Comparison of ENCODE assay signal across 19 mouse cellular contexts in the genomic region with DNA sequence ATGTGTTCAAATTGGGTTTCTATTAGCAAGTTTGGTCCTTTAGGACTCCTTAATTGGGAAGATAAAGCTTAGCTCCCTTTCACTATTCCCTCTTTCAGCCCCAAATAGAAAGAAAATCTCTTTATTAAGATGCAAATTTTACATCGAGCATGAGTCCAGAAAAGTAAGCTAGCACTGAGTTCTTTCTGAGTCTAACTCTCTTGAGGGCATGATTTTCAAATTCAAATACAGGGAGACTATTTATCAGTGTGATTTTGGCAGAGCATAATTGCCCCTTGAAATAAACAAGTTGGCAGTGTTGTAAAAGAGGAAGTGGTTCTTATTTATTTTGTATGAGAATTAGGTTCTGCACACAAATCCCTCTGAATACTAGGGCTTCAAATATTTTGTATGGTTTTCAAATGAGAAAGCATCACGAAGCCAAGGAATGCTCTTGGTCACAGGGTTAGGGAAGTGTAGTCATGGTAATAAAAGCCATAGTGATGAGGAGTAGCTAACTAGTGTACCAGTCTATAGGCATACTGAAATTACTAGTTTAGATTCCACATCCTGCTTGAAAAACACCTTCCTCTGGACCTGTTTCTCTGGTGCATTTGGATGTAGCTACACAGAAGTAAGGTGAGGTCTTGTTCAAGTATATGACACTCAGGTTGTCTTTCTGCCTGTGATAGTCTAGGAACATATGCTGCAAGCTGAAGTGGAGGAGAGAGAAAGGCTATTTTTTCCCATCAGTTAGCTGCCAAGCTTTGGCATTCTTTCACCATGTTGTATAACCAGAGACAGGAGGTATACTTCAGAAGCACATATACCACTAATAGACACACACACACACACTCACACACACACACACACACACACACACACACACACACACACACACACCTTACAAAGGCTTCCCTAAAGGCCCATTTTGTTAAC. TPM values are rescaled to one million over a fixed set of nuclear protein-coding genes. Genes with fewer than 3 reads are reported as not detected.
DNase-seq lines count a peak whose midpoint lies in the region; ATAC-seq and TF ChIP-seq lines count a peak whose summit lies in the region.
"Had no signal": no experiment of that assay in that cellular context is flagged by ENCODE, and none has a peak within 500 bp of the region (broad histone marks: within the 10 kb centered on the region; RNA-seq: fewer than 3 reads in every experiment).

No protein-coding gene starts in this region.

- no peak for TF ChIP-seq CTCF in left cerebral cortex, adult 2 months (IDR thresholded peaks at IDR 0.05)
- TF ChIP-seq CTCF in forebrain, postnatal 0 days (IDR thresholded peaks at IDR 0.05; ENCODE audit: low read depth) = no peak

- H3K27me3 ChIP-seq in forebrain, postnatal 0 days (ENCODE audit: insufficient read depth, low read length) = no peaks in the 10 kb centered on the region
- H3K27me3 ChIP-seq in hindbrain, embryonic 16.5 days (replicated peaks; ENCODE audit: control insufficient read depth, insufficient read depth, low read length) = no peaks in the 10 kb centered on the region
- H3K27me3 ChIP-seq: embryonic facial prominence, embryonic 15.5 days; heart, embryonic 15.5 days; hindbrain, embryonic 12.5 days; stomach, embryonic 15.5 days had no signal

- intact Hi-C loops in left cerebral cortex, adult 2 months (cut with DNase I) = no loop called here
- intact Hi-C loops in left cerebral cortex, postnatal 4 days (cut with DNase I) = no loop called here

- peak overlapping the region; percentile 73 for H3K27ac ChIP-seq in left cerebral cortex, adult 2 months
- H3K27ac ChIP-seq in forebrain, postnatal 0 days (ENCODE audit: low read depth, low read length) = no peak overlapping the region
- H3K27ac ChIP-seq in hindbrain, embryonic 16.5 days (ENCODE audit: low read depth, low read length) = no peak overlapping the region
- H3K27ac ChIP-seq: embryonic facial prominence, embryonic 15.5 days; heart, embryonic 15.5 days; hindbrain, embryonic 12.5 days; stomach, embryonic 15.5 days had no signal

- no peak overlapping the region for H3K4me3 ChIP-seq in left cerebral cortex, adult 2 months
- H3K4me3 ChIP-seq in forebrain, postnatal 0 days (ENCODE audit: low read depth, low read length) = no peak overlapping the region
- H3K4me3 ChIP-seq in hindbrain, embryonic 16.5 days (ENCODE audit: low read length) = no peak overlapping the region
- H3K4me3 ChIP-seq: embryonic facial prominence, embryonic 15.5 days; heart, embryonic 15.5 days; hindbrain, embryonic 12.5 days; megakaryocyte, embryonic 14.5 days; stomach, embryonic 15.5 days had no signal

- H3K9me3 ChIP-seq in forebrain, postnatal 0 days (ENCODE audit: low read length) = no peaks in the 10 kb centered on the region
- H3K9me3 ChIP-seq in hindbrain, embryonic 16.5 days (ENCODE audit: control insufficient read depth, low read length) = no peaks in the 10 kb centered on the region
- H3K9me3 ChIP-seq: embryonic facial prominence, embryonic 15.5 days; heart, embryonic 15.5 days; hindbrain, embryonic 12.5 days; megakaryocyte, embryonic 14.5 days; stomach, embryonic 15.5 days had no signal

- no peaks in the 10 kb centered on the region for H3K4me1 ChIP-seq in forebrain, postnatal 0 days (ENCODE audit: insufficient read depth)
- H3K4me1 ChIP-seq in hindbrain, embryonic 16.5 days (ENCODE audit: control insufficient read depth, insufficient read depth, low read depth, low read length) = no peaks in the 10 kb centered on the region
- H3K4me1 ChIP-seq: embryonic facial prominence, embryonic 15.5 days; heart, embryonic 15.5 days; hindbrain, embryonic 12.5 days; megakaryocyte, embryonic 14.5 days; stomach, embryonic 15.5 days had no signal

- no peak overlapping the region for H3K9ac ChIP-seq in forebrain, postnatal 0 days
- no peak overlapping the region for H3K9ac ChIP-seq in hindbrain, embryonic 16.5 days (ENCODE audit: low read depth, low read length)
- H3K9ac ChIP-seq: embryonic facial prominence, embryonic 15.5 days; heart, embryonic 15.5 days; hindbrain, embryonic 12.5 days; lung, embryonic 14.5 days; stomach, embryonic 15.5 days had no signal

- 28% methylated on average over 2 of the region's 2 CpGs for WGBS in forebrain, postnatal 0 days
- 34% methylated on average over 2 of the region's 2 CpGs for WGBS in hindbrain, embryonic 16.5 days

- H3K4me2 ChIP-seq in forebrain, postnatal 0 days (ENCODE audit: low read depth) = no peak overlapping the region
- no peak overlapping the region for H3K4me2 ChIP-seq in hindbrain, embryonic 16.5 days (ENCODE audit: low read length)
- H3K4me2 ChIP-seq: embryonic facial prominence, embryonic 15.5 days; heart, embryonic 15.5 days; hindbrain, embryonic 12.5 days; lung, embryonic 14.5 days; stomach, embryonic 15.5 days had no signal

- no peak for DNase-seq in cerebellum, postnatal 4 days (ENCODE audit: low spot score in 2 of 2)
- peak in 1 of 2 experiments; percentile 13 for DNase-seq in left cerebral cortex, adult 2 months (ENCODE audit: extremely low spot score in 1 of 2, low spot score in 2 of 2)
- no peak for DNase-seq in left cerebral cortex, postnatal 4 days
- no peak for DNase-seq in forebrain, postnatal 0 days
- no peak for DNase-seq in heart, adult 11 months
- no peak for DNase-seq in adrenal gland, postnatal 4 days (ENCODE audit: low spot score in 2 of 2)
- DNase-seq: adrenal gland, adult 2 months; gastrocnemius, postnatal 10 days; kidney, adult 11 months; kidney, postnatal 36 days; liver; lung, embryonic 14.5 days had no signal

- no peaks in the 10 kb centered on the region for H3K36me3 ChIP-seq in forebrain, postnatal 0 days (ENCODE audit: insufficient read depth)
- H3K36me3 ChIP-seq in hindbrain, embryonic 16.5 days (ENCODE audit: control insufficient read depth, insufficient read depth, low read length) = no peaks in the 10 kb centered on the region
- H3K36me3 ChIP-seq: embryonic facial prominence, embryonic 15.5 days; heart, embryonic 15.5 days; hindbrain, embryonic 12.5 days; stomach, embryonic 15.5 days had no signal

- ATAC-seq in cerebellum, adult (ENCODE audit: insufficient number of reproducible peaks, low FRiP score, low TSS enrichment) = peak; percentile 80
- peak; percentile 30; the same call in 1 of the 2 replicates for ATAC-seq in forebrain, postnatal 0 days
- no peak for ATAC-seq in hindbrain, embryonic 16.5 days

RNA-seq across cellular contexts. Expression of a gene that starts 34.6 kb away (rescaled TPM):
- 1,000 to 10,000 TPM; 1,252 to 1,385 TPM for total RNA-seq in left cerebral cortex, adult 2 months (2021)
- total RNA-seq in left cerebral cortex, postnatal 4 days (2021) = 100 to 1,000 TPM; 388 to 395 TPM
- 209 and 254 TPM in 2 replicates for total RNA-seq in forebrain, postnatal 0 days (2014; rRNA removed)
- 491 and 629 TPM in 2 replicates for polyA plus RNA-seq in forebrain, postnatal 0 days (2015; fragmentation: Nextera tagmentation; extraction: Ambion mirVana)
- 530 and 598 TPM in 2 replicates for polyA plus RNA-seq in hindbrain, embryonic 16.5 days (2015; fragmentation: Nextera tagmentation; extraction: Ambion mirVana)
- 100 to 1,000 TPM in 1 of 2 experiments, 10 to 100 TPM in 1; 97.5 to 104 TPM for total RNA-seq in adrenal gland, postnatal 4 days (2021)
